Mouse (Mus musculus) small intestine, adult 2 months (tissue): ENCODE data around the gene Spint2.

Experiments used
- CTCF ChIP-seq: fragments of 200-500 bp; IDR thresholded peaks from 2 replicates; pipeline ENCODE4 v1.5.1; 2012; ENCODE audit warnings: low read depth, mild to moderate bottlenecking, control low read depth, inconsistent platforms, low read length, moderate library complexity, mixed read lengths; ENCODE audit not compliant: insufficient replicate concordance, insufficient read length; ENCODE audit errors: extremely low read depth
- POLR2A ChIP-seq: fragments of 200-500 bp; IDR thresholded peaks from 2 replicates; pipeline ENCODE4 v1.6.1; 2012; ENCODE audit warnings: low read depth, mild to moderate bottlenecking, control low read depth, inconsistent platforms, low read length, moderate library complexity

GRCm38 (mm10) chr7:29289856-29290255 is 8.1 kb upstream of the Spint2 start:
- TF ChIP-seq CTCF, result no peak
- no peak for TF ChIP-seq POLR2A
